Mouse (Mus musculus) olfactory bulb, adult 2 months (tissue): ENCODE measurements around the gene Chrna9. TPM values are rescaled to one million over a fixed set of nuclear protein-coding genes. Genes with fewer than 3 reads are reported as not detected.

Experiments
- H3K27ac ChIP-seq: fragments of 200-500 bp; 2 replicates; pipeline ENCODE4 v1.5.1; 2012; ENCODE audit warnings: low read depth, low read length; ENCODE audit not compliant: insufficient read depth
- H3K4me1 ChIP-seq: fragments of 200-500 bp; 2 replicates; pipeline ENCODE4 v1.6.1; 2012; ENCODE audit warnings: low read length; ENCODE audit not compliant: control insufficient read depth, insufficient read depth
- H3K4me3 ChIP-seq: fragments of 200-500 bp; 2 replicates; pipeline ENCODE4 v1.5.1; 2012; ENCODE audit warnings: mild to moderate bottlenecking, low read depth, low read length, moderate library complexity; ENCODE audit not compliant: insufficient read depth
- CTCF ChIP-seq: fragments of 200-500 bp; IDR thresholded peaks from 2 replicates; pipeline ENCODE4 v1.5.1; 2012; ENCODE audit warnings: low read depth, mild to moderate bottlenecking, low read length, moderate library complexity; ENCODE audit not compliant: insufficient read depth
- POLR2A ChIP-seq: fragments of 200-500 bp; IDR thresholded peaks from 2 replicates; pipeline ENCODE4 v1.6.1; 2012; ENCODE audit warnings: mild to moderate bottlenecking, low read depth, low read length, moderate library complexity; ENCODE audit not compliant: insufficient read depth
- WGBS: fragments of 180-500 bp; shearing (Covaris S2); methylation state at CpG from one replicate; pipeline ENCODE4 v1.1.7; 2018; 5-methylcytosine and 5-hydroxymethylcytosine counted together
- polyA plus RNA-seq: library from polyadenylated mRNA; stranded (reverse); fragments of >200 nt; gene quantifications from 2 replicates; pipeline ENCODE4 v1.2.4, GENCODE M21; 2012; ENCODE audit warnings: low replicate concordance; ENCODE audit not compliant: missing spikeins, insufficient read depth, insufficient read length

Chrna9 gene
- polyA plus RNA-seq, 1 experiment, result 609 TPM

GRCm38 (mm10) chr5:65994643-65995042 lies 59.9 kb downstream of the Chrna9 start:
- Histone ChIP-seq H3K27ac (no peak overlapping the region), H3K4me1 (no peaks in the 10 kb centered on the region), H3K4me3 (no peak overlapping the region)
- TF ChIP-seq POLR2A, result no peak
- TF ChIP-seq CTCF, result no peak
- 80% methylated on average over 6 of the region's 6 CpGs for WGBS

- no peak overlapping the region for H3K27ac ChIP-seq
- TF ChIP-seq POLR2A (no peak), CTCF (no peak)
- H3K4me1 ChIP-seq, result no peaks in the 10 kb centered on the region
- H3K4me3 ChIP-seq, result no peak overlapping the region
Measured at GRCm38 (mm10) chr5:65997813-65998212, 63.1 kb downstream of the Chrna9 start.

- no peak overlapping the region for H3K27ac ChIP-seq
- TF ChIP-seq CTCF (no peak), POLR2A (no peak)
- H3K4me1 ChIP-seq, result no peaks in the 10 kb centered on the region
- 85% methylated on average over 7 of the region's 7 CpGs for WGBS
- H3K4me3 ChIP-seq, result no peak overlapping the region
Measured at GRCm38 (mm10) chr5:65999106-65999505, 64.4 kb downstream of the Chrna9 start.

- H3K4me3 ChIP-seq, result no peak overlapping the region
- 89% methylated on average over 7 of the region's 7 CpGs for WGBS
- H3K27ac ChIP-seq, result no peak overlapping the region
- no peak for TF ChIP-seq POLR2A
- TF ChIP-seq CTCF, result no peak
- no peaks in the 10 kb centered on the region for H3K4me1 ChIP-seq
Measured at GRCm38 (mm10) chr5:66000074-66000473, 65.4 kb downstream of the Chrna9 start.

GRCm38 (mm10) chr5:66000567-66001125 lies 65.9 kb downstream of the Chrna9 start:
- WGBS, result 76% methylated on average over 6 of the region's 6 CpGs
- no peak for TF ChIP-seq POLR2A
- no peak for TF ChIP-seq CTCF

GRCm38 (mm10) chr5:66001232-66001631 lies 66.5 kb downstream of the Chrna9 start:
- WGBS, result 85% methylated on average over 5 of the region's 5 CpGs
- Histone ChIP-seq H3K4me1 (no peaks in the 10 kb centered on the region), H3K27ac (no peak overlapping the region), H3K4me3 (no peak overlapping the region)
- TF ChIP-seq CTCF, result no peak
- no peak for TF ChIP-seq POLR2A

More at GRCm38 (mm10) chr5:66000567-66001125, 65.9 kb downstream of the Chrna9 start:
- Histone ChIP-seq H3K4me1 (no peaks in the 10 kb centered on the region), H3K4me3 (no peak overlapping the region), H3K27ac (no peak overlapping the region)

- H3K4me3 ChIP-seq, result no peak within 1 kb of the TSS
- TF ChIP-seq POLR2A, result no peak
- no peak for TF ChIP-seq CTCF
- H3K27ac ChIP-seq, result no peak within 1 kb of the TSS
- no peaks in the 10 kb centered on the region for H3K4me1 ChIP-seq
- 83% methylated on average over 14 of the region's 14 CpGs for WGBS
Measured at GRCm38 (mm10) chr5:66004134-66004925, 69.6 kb downstream of the Chrna9 start, which contains the start of gene 9130230L23Rik. Gene 9130230L23Rik (minus strand): TSS chr5:66004285.

GRCm38 (mm10) chr5:66005041-66005678 lies 70.4 kb downstream of the Chrna9 start:
- H3K27ac ChIP-seq, result no peak overlapping the region
- no peaks in the 10 kb centered on the region for H3K4me1 ChIP-seq
- TF ChIP-seq POLR2A (no peak), CTCF (no peak)
- no peak overlapping the region for H3K4me3 ChIP-seq
- 53% methylated on average over 16 of the region's 16 CpGs for WGBS

- Histone ChIP-seq H3K4me3 (no peak overlapping the region), H3K27ac (no peak overlapping the region), H3K4me1 (no peaks in the 10 kb centered on the region)
- 89% methylated on average over 15 of the region's 15 CpGs for WGBS
- TF ChIP-seq CTCF (no peak), POLR2A (no peak)
Measured at GRCm38 (mm10) chr5:66008245-66008967, 73.7 kb downstream of the Chrna9 start.
